ENCODE assay signal across 21 mouse cellular contexts in genomic region chr14:87255484-87256208, GRCm38 (mm10).
DNase-seq lines count a peak whose midpoint lies in the region; ATAC-seq lines count a peak whose summit lies in the region.
"Had no signal": no experiment of that assay in that cellular context is flagged by ENCODE, and none has a peak within 500 bp of the region (broad histone marks: within the 10 kb centered on the region; RNA-seq: fewer than 3 reads in every experiment).

No protein-coding gene starts in this region.

- no peaks in the 10 kb centered on the region for H3K9me3 ChIP-seq in midbrain, embryonic 11.5 days (ENCODE audit: control insufficient read depth, low read length)
- no peaks in the 10 kb centered on the region for H3K9me3 ChIP-seq in midbrain, embryonic 10.5 days (replicated peaks)
- H3K9me3 ChIP-seq in midbrain, embryonic 13.5 days: no peaks in the 10 kb centered on the region
- no peaks in the 10 kb centered on the region for H3K9me3 ChIP-seq in midbrain, embryonic 16.5 days (replicated peaks; ENCODE audit: control insufficient read depth, low read length, poor library complexity, severe bottlenecking)
- H3K9me3 ChIP-seq: embryonic facial prominence, embryonic 13.5 days; embryonic facial prominence, embryonic 15.5 days; forebrain, embryonic 10.5 days; forebrain, embryonic 12.5 days had no signal

- peak; percentile 70 for ATAC-seq in midbrain, embryonic 11.5 days (ENCODE audit: low FRiP score)
- ATAC-seq in midbrain, embryonic 13.5 days: peak; percentile 53; the same call in 1 of the 2 replicates
- no peak for ATAC-seq in midbrain, embryonic 16.5 days
- ATAC-seq: forebrain, embryonic 14.5 days; forebrain, embryonic 16.5 days had no signal

- H3K27ac ChIP-seq in midbrain, embryonic 11.5 days (ENCODE audit: low read depth, low read length): no peak overlapping the region
- H3K27ac ChIP-seq in midbrain, embryonic 10.5 days (replicated peaks): no peak overlapping the region
- H3K27ac ChIP-seq in midbrain, embryonic 13.5 days: no peak overlapping the region
- no peak overlapping the region for H3K27ac ChIP-seq in midbrain, embryonic 16.5 days (ENCODE audit: low read length)
- H3K27ac ChIP-seq: embryonic facial prominence, embryonic 13.5 days; embryonic facial prominence, embryonic 15.5 days; forebrain, embryonic 10.5 days; forebrain, embryonic 12.5 days had no signal

- H3K9ac ChIP-seq in midbrain, embryonic 11.5 days (ENCODE audit: low read length): no peak overlapping the region
- no peak overlapping the region for H3K9ac ChIP-seq in midbrain, embryonic 13.5 days (replicated peaks)
- H3K9ac ChIP-seq in midbrain, embryonic 16.5 days (ENCODE audit: low read depth, low read length): no peak overlapping the region
- H3K9ac ChIP-seq: embryonic facial prominence, embryonic 13.5 days; embryonic facial prominence, embryonic 15.5 days; forebrain, embryonic 12.5 days had no signal

- H3K4me1 ChIP-seq in midbrain, embryonic 11.5 days (ENCODE audit: control insufficient read depth, insufficient read depth, low read length): no peaks in the 10 kb centered on the region
- no peaks in the 10 kb centered on the region for H3K4me1 ChIP-seq in midbrain, embryonic 10.5 days
- no peaks in the 10 kb centered on the region for H3K4me1 ChIP-seq in midbrain, embryonic 13.5 days (replicated peaks)
- H3K4me1 ChIP-seq in midbrain, embryonic 16.5 days (ENCODE audit: control insufficient read depth, insufficient read depth, low read length): no peaks in the 10 kb centered on the region
- H3K4me1 ChIP-seq: embryonic facial prominence, embryonic 13.5 days; embryonic facial prominence, embryonic 15.5 days; forebrain, embryonic 10.5 days; forebrain, embryonic 12.5 days had no signal

- no peak overlapping the region for H3K4me3 ChIP-seq in midbrain, embryonic 11.5 days (ENCODE audit: low read depth, low read length)
- H3K4me3 ChIP-seq in midbrain, embryonic 10.5 days: no peak overlapping the region
- no peak overlapping the region for H3K4me3 ChIP-seq in midbrain, embryonic 13.5 days (replicated peaks)
- no peak overlapping the region for H3K4me3 ChIP-seq in midbrain, embryonic 16.5 days (ENCODE audit: low read depth, low read length)
- H3K4me3 ChIP-seq: embryonic facial prominence, embryonic 13.5 days; embryonic facial prominence, embryonic 15.5 days; erythroblast, embryonic 14.5 days; forebrain, embryonic 10.5 days; forebrain, embryonic 12.5 days had no signal

- no peaks in the 10 kb centered on the region for H3K36me3 ChIP-seq in midbrain, embryonic 11.5 days (ENCODE audit: control insufficient read depth, insufficient read depth, low read length)
- H3K36me3 ChIP-seq in midbrain, embryonic 10.5 days: no peaks in the 10 kb centered on the region
- H3K36me3 ChIP-seq in midbrain, embryonic 13.5 days: no peaks in the 10 kb centered on the region
- no peaks in the 10 kb centered on the region for H3K36me3 ChIP-seq in midbrain, embryonic 16.5 days (ENCODE audit: control insufficient read depth, insufficient read depth, low read length)
- H3K36me3 ChIP-seq: embryonic facial prominence, embryonic 13.5 days; embryonic facial prominence, embryonic 15.5 days; forebrain, embryonic 10.5 days; forebrain, embryonic 12.5 days had no signal

- no peaks in the 10 kb centered on the region for H3K27me3 ChIP-seq in midbrain, embryonic 11.5 days (ENCODE audit: control insufficient read depth, insufficient read depth, low read length)
- H3K27me3 ChIP-seq in midbrain, embryonic 10.5 days (ENCODE audit: low read depth, poor library complexity, severe bottlenecking): no peaks in the 10 kb centered on the region
- H3K27me3 ChIP-seq in midbrain, embryonic 13.5 days: no peaks in the 10 kb centered on the region
- H3K27me3 ChIP-seq in midbrain, embryonic 16.5 days (ENCODE audit: control insufficient read depth, insufficient read depth, low read depth, low read length): no peaks in the 10 kb centered on the region
- H3K27me3 ChIP-seq: embryonic facial prominence, embryonic 13.5 days; embryonic facial prominence, embryonic 15.5 days; forebrain, embryonic 12.5 days had no signal

- 62% methylated on average over 5 of the region's 5 CpGs for WGBS in midbrain, embryonic 11.5 days
- 78% methylated on average over 5 of the region's 5 CpGs for WGBS in midbrain, embryonic 10.5 days
- WGBS in midbrain, embryonic 13.5 days: 64% methylated on average over 5 of the region's 5 CpGs
- WGBS in midbrain, embryonic 16.5 days: 64% methylated on average over 5 of the region's 5 CpGs

- no peak for DNase-seq in midbrain, embryonic 11.5 days (ENCODE audit: low spot score, missing footprints)
- DNase-seq in midbrain, embryonic 10.5 days (ENCODE audit: low spot score): no peak
- DNase-seq: adrenal gland, adult 2 months; adrenal gland, postnatal 10 days; adrenal gland, postnatal 25 days; cerebellum, adult 11 months; cerebellum, adult 18-20 months; cerebellum, adult 8-10 months; cerebellum, adult 9-11 months; cerebellum, postnatal 14 days; cerebellum, postnatal 36 days; embryo, embryonic 11 days had no signal

- H3K4me2 ChIP-seq in midbrain, embryonic 11.5 days: no peak overlapping the region
- no peak overlapping the region for H3K4me2 ChIP-seq in midbrain, embryonic 13.5 days (replicated peaks)
- H3K4me2 ChIP-seq in midbrain, embryonic 16.5 days (ENCODE audit: low read length): no peak overlapping the region
- H3K4me2 ChIP-seq: embryonic facial prominence, embryonic 13.5 days; embryonic facial prominence, embryonic 15.5 days; forebrain, embryonic 12.5 days had no signal
